Mouse (Mus musculus): ENCODE data around the gene Sgpl1. TPM values are rescaled to one million over a fixed set of nuclear protein-coding genes. Genes with fewer than 3 reads are reported as not detected.

Sgpl1 gene
- polyA plus RNA-seq, 1 experiment from 2014 or later, result 110 TPM

- 43% methylated on average over 14 of the region's 14 CpGs for WGBS
- H3K4me3 ChIP-seq (ENCODE audit: low read length), result no peak overlapping the region
These were observed 67.1 kb downstream of the Sgpl1 start for GRCm38 (mm10) chr10:61080227-61080930.

GRCm38 (mm10) chr10:61075607-61076006 is 71.9 kb downstream of the Sgpl1 start:
- no peaks in the 10 kb centered on the region for H3K9me3 ChIP-seq (ENCODE audit: control insufficient read depth, low read length)
- no peaks in the 10 kb centered on the region for H3K27me3 ChIP-seq (replicated peaks; ENCODE audit: control insufficient read depth, insufficient read depth, low read length)
- WGBS, result 91% methylated on average over 3 of the region's 3 CpGs

More at GRCm38 (mm10) chr10:61080227-61080930, 67.1 kb downstream of the Sgpl1 start:
- H3K27ac ChIP-seq (ENCODE audit: low read length), result no peak overlapping the region
- peak; percentile 90 for ATAC-seq
- peak overlapping the region; percentile 32 for H3K4me2 ChIP-seq (ENCODE audit: low read depth, low read length)
- no peaks in the 10 kb centered on the region for H3K9me3 ChIP-seq (ENCODE audit: control insufficient read depth, low read length)
- no peaks in the 10 kb centered on the region for H3K36me3 ChIP-seq (ENCODE audit: control insufficient read depth, insufficient read depth, low read length)
- peaks cover 5% of the 10 kb centered on the region; the same call in 1 of the 2 replicates for H3K4me1 ChIP-seq (ENCODE audit: control insufficient read depth, insufficient read depth, low read length)
- peak overlapping the region; percentile 46; the same call in 1 of the 2 replicates for H3K9ac ChIP-seq (ENCODE audit: low read depth, low read length)
- H3K27me3 ChIP-seq (replicated peaks; ENCODE audit: control insufficient read depth, insufficient read depth, low read length), result no peaks in the 10 kb centered on the region

GRCm38 (mm10) chr10:61074643-61075042 is 72.9 kb downstream of the Sgpl1 start:
- no peak overlapping the region for H3K9ac ChIP-seq (ENCODE audit: low read depth, low read length)
- no peak for ATAC-seq
- no peaks in the 10 kb centered on the region for H3K27me3 ChIP-seq (replicated peaks; ENCODE audit: control insufficient read depth, insufficient read depth, low read length)
- H3K4me3 ChIP-seq (ENCODE audit: low read length), result no peak overlapping the region
- no peaks in the 10 kb centered on the region for H3K36me3 ChIP-seq (ENCODE audit: control insufficient read depth, insufficient read depth, low read length)
- no peaks in the 10 kb centered on the region for H3K9me3 ChIP-seq (ENCODE audit: control insufficient read depth, low read length)
- H3K4me1 ChIP-seq (ENCODE audit: control insufficient read depth, insufficient read depth, low read length), result no peaks in the 10 kb centered on the region
- 9% methylated on average over 1 of the region's 1 CpGs for WGBS
- no peak overlapping the region for H3K27ac ChIP-seq (ENCODE audit: low read length)
- H3K4me2 ChIP-seq (ENCODE audit: low read depth, low read length), result no peak overlapping the region

More at GRCm38 (mm10) chr10:61075607-61076006, 71.9 kb downstream of the Sgpl1 start:
- Histone ChIP-seq H3K27ac (ENCODE audit: low read length) (no peak overlapping the region), H3K36me3 (ENCODE audit: control insufficient read depth, insufficient read depth, low read length) (no peaks in the 10 kb centered on the region), H3K4me1 (ENCODE audit: control insufficient read depth, insufficient read depth, low read length) (peaks cover 3% of the 10 kb centered on the region; the same call in 1 of the 2 replicates), H3K4me2 (ENCODE audit: low read depth, low read length) (no peak overlapping the region), H3K4me3 (ENCODE audit: low read length) (no peak overlapping the region), H3K9ac (ENCODE audit: low read depth, low read length) (no peak overlapping the region)
- no peak for ATAC-seq

- Histone ChIP-seq H3K4me2 (ENCODE audit: low read depth, low read length) (no peak overlapping the region), H3K9me3 (ENCODE audit: control insufficient read depth, low read length) (no peaks in the 10 kb centered on the region), H3K9ac (ENCODE audit: low read depth, low read length) (no peak overlapping the region), H3K27ac (ENCODE audit: low read length) (no peak overlapping the region), H3K4me1 (ENCODE audit: control insufficient read depth, insufficient read depth, low read length) (peaks cover 3% of the 10 kb centered on the region), H3K36me3 (ENCODE audit: control insufficient read depth, insufficient read depth, low read length) (no peaks in the 10 kb centered on the region), H3K27me3 (replicated peaks; ENCODE audit: control insufficient read depth, insufficient read depth, low read length) (no peaks in the 10 kb centered on the region), H3K4me3 (ENCODE audit: low read length) (no peak overlapping the region)
- 11% methylated on average over 16 of the region's 16 CpGs for whole genome bisulfite sequencing
- ATAC-seq, result no peak
These were observed 75.2 kb downstream of the Sgpl1 start for GRCm38 (mm10) chr10:61072324-61072723.

GRCm38 (mm10) chr10:61069248-61069647 is 78.3 kb downstream of the Sgpl1 start:
- Histone ChIP-seq H3K9ac (ENCODE audit: low read depth, low read length) (peak overlapping the region; percentile 42; the same call in 1 of the 2 replicates), H3K4me2 (ENCODE audit: low read depth, low read length) (peak overlapping the region; percentile 24; the same call in 1 of the 2 replicates), H3K4me3 (ENCODE audit: low read length) (peak overlapping the region; percentile 4; the same call in 1 of the 2 replicates), H3K27ac (ENCODE audit: low read length) (no peak overlapping the region), H3K27me3 (replicated peaks; ENCODE audit: control insufficient read depth, insufficient read depth, low read length) (no peaks in the 10 kb centered on the region), H3K4me1 (ENCODE audit: control insufficient read depth, insufficient read depth, low read length) (peaks cover 13% of the 10 kb centered on the region), H3K9me3 (ENCODE audit: control insufficient read depth, low read length) (no peaks in the 10 kb centered on the region), H3K36me3 (ENCODE audit: control insufficient read depth, insufficient read depth, low read length) (no peaks in the 10 kb centered on the region)
- 0 out of 2 replicates have a peak, but pooled peaks have one; percentile 27 for ATAC-seq
- WGBS, result 24% methylated on average over 13 of the region's 13 CpGs

GRCm38 (mm10) chr10:61068436-61069192 is 78.9 kb downstream of the Sgpl1 start:
- Histone ChIP-seq H3K27ac (ENCODE audit: low read length) (peak overlapping the region; percentile 15; the same call in 1 of the 2 replicates), H3K4me2 (ENCODE audit: low read depth, low read length) (peak overlapping the region; percentile 24; the same call in 1 of the 2 replicates), H3K9me3 (ENCODE audit: control insufficient read depth, low read length) (no peaks in the 10 kb centered on the region), H3K4me3 (ENCODE audit: low read length) (no peak overlapping the region), H3K9ac (ENCODE audit: low read depth, low read length) (peak overlapping the region; percentile 42; the same call in 1 of the 2 replicates), H3K4me1 (ENCODE audit: control insufficient read depth, insufficient read depth, low read length) (peaks cover 13% of the 10 kb centered on the region), H3K27me3 (replicated peaks; ENCODE audit: control insufficient read depth, insufficient read depth, low read length) (no peaks in the 10 kb centered on the region), H3K36me3 (ENCODE audit: control insufficient read depth, insufficient read depth, low read length) (no peaks in the 10 kb centered on the region)
- 13% methylated on average over 8 of the region's 8 CpGs for WGBS
- peak; percentile 54; the same call in 1 of the 2 replicates for ATAC-seq

- Histone ChIP-seq H3K9me3 (ENCODE audit: control insufficient read depth, low read length) (no peaks in the 10 kb centered on the region), H3K4me1 (ENCODE audit: control insufficient read depth, insufficient read depth, low read length) (peaks cover 13% of the 10 kb centered on the region), H3K9ac (ENCODE audit: low read depth, low read length) (no peak overlapping the region), H3K36me3 (ENCODE audit: control insufficient read depth, insufficient read depth, low read length) (no peaks in the 10 kb centered on the region), H3K27me3 (replicated peaks; ENCODE audit: control insufficient read depth, insufficient read depth, low read length) (no peaks in the 10 kb centered on the region), H3K4me2 (ENCODE audit: low read depth, low read length) (no peak overlapping the region), H3K27ac (ENCODE audit: low read length) (no peak overlapping the region), H3K4me3 (ENCODE audit: low read length) (no peak overlapping the region)
- peak; percentile 43 for ATAC-seq
- WGBS, result 53% methylated on average over 13 of the region's 13 CpGs
These were observed 82.1 kb downstream of the Sgpl1 start for GRCm38 (mm10) chr10:61065287-61066005.

- H3K4me1 ChIP-seq (ENCODE audit: control insufficient read depth, insufficient read depth, low read length), result peaks cover 20% of the 10 kb centered on the region
- H3K27me3 ChIP-seq (replicated peaks; ENCODE audit: control insufficient read depth, insufficient read depth, low read length), result no peaks in the 10 kb centered on the region
- 26% methylated on average over 8 of the region's 8 CpGs for WGBS
- H3K4me3 ChIP-seq (ENCODE audit: low read length), result no peak overlapping the region
- H3K36me3 ChIP-seq (ENCODE audit: control insufficient read depth, insufficient read depth, low read length), result no peaks in the 10 kb centered on the region
- no peak for ATAC-seq
- H3K27ac ChIP-seq (ENCODE audit: low read length), result no peak overlapping the region
- no peaks in the 10 kb centered on the region for H3K9me3 ChIP-seq (ENCODE audit: control insufficient read depth, low read length)
- no peak overlapping the region for H3K9ac ChIP-seq (ENCODE audit: low read depth, low read length)
- no peak overlapping the region for H3K4me2 ChIP-seq (ENCODE audit: low read depth, low read length)
These were observed 82.9 kb downstream of the Sgpl1 start for GRCm38 (mm10) chr10:61064635-61065034.
